10 mouse cellular contexts compared by ENCODE assay signal in genomic region chr15:79934776-79935175, GRCm38 (mm10). TPM values are rescaled to one million over a fixed set of nuclear protein-coding genes. Genes with fewer than 3 reads are reported as not detected.
DNase-seq lines count a peak whose midpoint lies in the region; ATAC-seq lines count a peak whose summit lies in the region.
"Had no signal": no experiment of that assay in that cellular context is flagged by ENCODE, and none has a peak within 500 bp of the region (broad histone marks: within the 10 kb centered on the region; RNA-seq: fewer than 3 reads in every experiment).

No protein-coding gene starts in this region.

- peaks cover 39% of the 10 kb centered on the region for H3K27me3 ChIP-seq in embryonic facial prominence, embryonic 13.5 days
- H3K27me3 ChIP-seq in limb, embryonic 11.5 days (ENCODE audit: control insufficient read depth, insufficient read depth, low read length) = peaks cover 41% of the 10 kb centered on the region

- H3K27ac ChIP-seq in embryonic facial prominence, embryonic 13.5 days = no peak overlapping the region; the same call in 1 of the 2 replicates
- H3K27ac ChIP-seq in limb, embryonic 11.5 days (replicated peaks; ENCODE audit: low read depth, low read length) = no peak overlapping the region
- H3K27ac ChIP-seq: heart, adult 2 months had no signal

- ATAC-seq in CD4-positive, CD25-positive, alpha-beta regulatory T cell, adult 4 months = peak; percentile 8
- ATAC-seq in embryonic facial prominence, embryonic 13.5 days (ENCODE audit: insufficient number of reproducible peaks, insufficient read depth, low FRiP score, low TSS enrichment, low read depth) = no peak
- no peak for ATAC-seq in limb, embryonic 11.5 days (ENCODE audit: insufficient number of reproducible peaks, low FRiP score, low TSS enrichment, low read depth)
- no peak for ATAC-seq in inflammation-experienced regulatory T-cells, adult 6 months

- H3K9ac ChIP-seq in embryonic facial prominence, embryonic 13.5 days = no peak overlapping the region
- no peak overlapping the region for H3K9ac ChIP-seq in limb, embryonic 11.5 days (ENCODE audit: low read length)

- no peaks in the 10 kb centered on the region for H3K9me3 ChIP-seq in embryonic facial prominence, embryonic 13.5 days
- H3K9me3 ChIP-seq in limb, embryonic 11.5 days (ENCODE audit: control insufficient read depth, low read length) = no peaks in the 10 kb centered on the region

- H3K4me1 ChIP-seq in embryonic facial prominence, embryonic 13.5 days = peaks cover 39% of the 10 kb centered on the region
- peaks cover 16% of the 10 kb centered on the region; the same call in 1 of the 2 replicates for H3K4me1 ChIP-seq in limb, embryonic 11.5 days (ENCODE audit: control insufficient read depth, insufficient read depth, low read length)

- DNase-seq in 416B (ENCODE audit: low read depth) = peak; percentile 75
- peak; percentile 32 for DNase-seq in limb, embryonic 11.5 days (ENCODE audit: low spot score)
- DNase-seq in cerebellum, postnatal 10 days = no peak
- no peak for DNase-seq in cerebellum, adult 9-11 months
- DNase-seq: heart, adult 2 months; kidney, adult 9 months; liver had no signal

- peak overlapping the region; percentile 90 for H3K4me2 ChIP-seq in embryonic facial prominence, embryonic 13.5 days
- no peak overlapping the region for H3K4me2 ChIP-seq in limb, embryonic 11.5 days (ENCODE audit: low read depth, severe bottlenecking)

- 3% methylated on average over 10 of the region's 10 CpGs for WGBS in embryonic facial prominence, embryonic 13.5 days
- WGBS in limb, embryonic 11.5 days = 2% methylated on average over 10 of the region's 10 CpGs

- H3K36me3 ChIP-seq in embryonic facial prominence, embryonic 13.5 days = no peaks in the 10 kb centered on the region
- H3K36me3 ChIP-seq in limb, embryonic 11.5 days (ENCODE audit: control insufficient read depth, insufficient read depth, low read length) = no peaks in the 10 kb centered on the region

- H3K4me3 ChIP-seq in embryonic facial prominence, embryonic 13.5 days = no peak overlapping the region
- no peak overlapping the region for H3K4me3 ChIP-seq in limb, embryonic 11.5 days (ENCODE audit: low read depth, low read length)
- H3K4me3 ChIP-seq: heart, adult 2 months had no signal

RNA-seq across cellular contexts. Expression of gene Cbx7, which starts 36.1 kb away (rescaled TPM):
- polyA plus RNA-seq in CD4-positive, CD25-positive, alpha-beta regulatory T cell, adult 4 months (2017; shearing (Covaris generic)) = 10 to 100 TPM; 48.1 to 54.3 TPM
- 2.5 and 2.9 TPM in 2 replicates for polyA plus RNA-seq in embryonic facial prominence, embryonic 13.5 days (2015; fragmentation: Nextera tagmentation; extraction: Ambion mirVana)
- polyA plus RNA-seq in limb, embryonic 11.5 days (2014; fragmentation: Nextera tagmentation; extraction: Ambion mirVana) = 0.97 and 1.4 TPM in 2 replicates
- polyA plus RNA-seq in inflammation-experienced regulatory T-cells, adult 6 months (2017; shearing (Covaris generic)) = 10 to 100 TPM; 13.3 to 48.6 (median 38.5) TPM

RNA-seq across cellular contexts. Expression of gene Apobec3, which starts 43.3 kb away (rescaled TPM):
- polyA plus RNA-seq in CD4-positive, CD25-positive, alpha-beta regulatory T cell, adult 4 months (2017; shearing (Covaris generic)) = 100 to 1,000 TPM; 560 to 705 TPM
- polyA plus RNA-seq in embryonic facial prominence, embryonic 13.5 days (2015; fragmentation: Nextera tagmentation; extraction: Ambion mirVana) = 11.0 and 13.1 TPM in 2 replicates
- polyA plus RNA-seq in limb, embryonic 11.5 days (2014; fragmentation: Nextera tagmentation; extraction: Ambion mirVana) = 9.7 and 11.8 TPM in 2 replicates
- 100 to 1,000 TPM; 509 to 683 (median 543) TPM for polyA plus RNA-seq in inflammation-experienced regulatory T-cells, adult 6 months (2017; shearing (Covaris generic))

Comparison
In these comparisons a context has a peak if more than half of its experiments do, and no peak if none do; other contexts are left out.
1. DNase-seq: peak in 416B (single experiment) and limb, embryonic 11.5 days (single experiment); none in cerebellum, postnatal 10 days (0 of 2) and cerebellum, adult 9-11 months (single experiment).
2. RNA of gene Apobec3, which starts 43.3 kb away (polyA plus RNA-seq): 560 to 705 TPM in CD4-positive, CD25-positive, alpha-beta regulatory T cell, adult 4 months and 509 to 683 TPM in inflammation-experienced regulatory T-cells, adult 6 months; 11.0 to 13.1 TPM in embryonic facial prominence, embryonic 13.5 days and 9.7 to 11.8 TPM in limb, embryonic 11.5 days; every median in the first group is over 10 times any median in the second.